ENCODE assay signal across 7 mouse cellular contexts in the genomic region with DNA sequence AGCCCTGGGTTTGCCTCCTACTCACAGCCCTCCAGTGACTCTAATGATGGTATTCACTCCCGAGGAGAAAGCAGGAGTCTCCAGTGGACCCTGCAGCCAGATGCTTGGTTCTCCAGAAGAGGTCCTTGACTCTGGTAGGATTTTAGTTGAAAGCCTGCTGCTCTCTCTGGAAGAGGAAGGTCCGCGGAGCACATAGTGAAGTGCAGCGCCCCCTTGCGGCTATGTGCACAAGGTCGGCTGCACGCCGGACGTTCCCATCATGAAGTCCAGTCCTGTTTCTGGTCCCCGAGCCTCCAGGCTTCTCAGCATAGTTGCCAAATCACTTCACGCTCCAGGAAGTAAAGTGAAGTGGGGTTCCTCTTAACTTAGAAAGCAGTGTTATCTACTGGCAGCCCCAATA.
A peak's percentile ranks its signal among the peaks of the same experiment; 100 is the strongest.
DNase-seq lines count a peak whose midpoint lies in the region; ATAC-seq and TF ChIP-seq lines count a peak whose summit lies in the region.

No protein-coding gene starts in this region.

- intact Hi-C loops in gastrocnemius, adult 2 months (cut with DNase I): loop anchor here (2.0 kb wide), 1 partner anchor 100 kb away; no protein-coding TSS in a partner anchor

- no peaks in the 10 kb centered on the region for H3K4me1 ChIP-seq in lung, postnatal 0 days (ENCODE audit: insufficient read depth, low read depth, low read length)
- no peaks in the 10 kb centered on the region for H3K4me1 ChIP-seq in small intestine, adult 2 months (ENCODE audit: control insufficient read depth, insufficient read depth, insufficient read length, low read length)

- H3K27ac ChIP-seq in gastrocnemius, adult 2 months: no peak overlapping the region
- H3K27ac ChIP-seq in lung, postnatal 0 days (ENCODE audit: low read length): no peak overlapping the region
- no peak overlapping the region for H3K27ac ChIP-seq in small intestine, adult 2 months (ENCODE audit: insufficient read depth, low read depth, low read length)

- H3K4me2 ChIP-seq in lung, postnatal 0 days (replicated peaks; ENCODE audit: low read depth, low read length): no peak overlapping the region

- DNase-seq in A20 (ENCODE audit: low read depth, low spot score): peak; percentile 71
- DNase-seq in CD4-positive, CD25-positive, alpha-beta regulatory T cell, adult 2 months (ENCODE audit: low read depth, low spot score): peak; percentile 85
- peak; percentile 3 for DNase-seq in c-Kit-negative CD71-positive TER-119-positive erythroid progenitor cells, embryonic 14.5 days (ENCODE audit: low read depth, low spot score)
- peak; percentile 69 for DNase-seq in gastrocnemius, adult 2 months
- peak; percentile 89 to 91 for DNase-seq in kidney, postnatal 4 days
- peak; percentile 74 for DNase-seq in lung, postnatal 0 days (ENCODE audit: low spot score)

- no peaks in the 10 kb centered on the region for H3K9me3 ChIP-seq in lung, postnatal 0 days (ENCODE audit: low read length)

- no peak overlapping the region for H3K4me3 ChIP-seq in gastrocnemius, adult 2 months
- H3K4me3 ChIP-seq in lung, postnatal 0 days (ENCODE audit: low read depth, low read length): no peak overlapping the region
- no peak overlapping the region for H3K4me3 ChIP-seq in small intestine, adult 2 months (ENCODE audit: low read depth, low read length)

- 4% methylated on average over 11 of the region's 11 CpGs for WGBS in lung, postnatal 0 days
- 3% methylated on average over 11 of the region's 11 CpGs for WGBS in small intestine, adult 2 months

- no peak for TF ChIP-seq POLR2A in small intestine, adult 2 months (IDR thresholded peaks at IDR 0.05; ENCODE audit: low read depth, low read length)

- H3K36me3 ChIP-seq in lung, postnatal 0 days (ENCODE audit: insufficient read depth, low read length): no peaks in the 10 kb centered on the region
- no peaks in the 10 kb centered on the region for H3K36me3 ChIP-seq in small intestine, adult 2 months (ENCODE audit: control insufficient read depth, insufficient read depth, low read length)

- H3K27me3 ChIP-seq in lung, postnatal 0 days (replicated peaks; ENCODE audit: insufficient read depth, low read length): no peaks in the 10 kb centered on the region
- H3K27me3 ChIP-seq in small intestine, adult 2 months (ENCODE audit: control insufficient read depth, insufficient read depth, low read length): no peaks in the 10 kb centered on the region

- peak; percentile 8; the same call in 1 of the 2 replicates for ATAC-seq in lung, postnatal 0 days

- no peak for TF ChIP-seq EP300 in lung, postnatal 0 days (IDR thresholded peaks at IDR 0.05)

- H3K9ac ChIP-seq in lung, postnatal 0 days (replicated peaks; ENCODE audit: low read depth): no peak overlapping the region

- TF ChIP-seq CTCF in gastrocnemius, adult 2 months (IDR thresholded peaks at IDR 0.05): peak; percentile 77
- TF ChIP-seq CTCF in lung, postnatal 0 days (IDR thresholded peaks at IDR 0.05): peak; percentile 75
- peak; percentile 85 for TF ChIP-seq CTCF in small intestine, adult 2 months (IDR thresholded peaks at IDR 0.05; ENCODE audit: extremely low read depth, insufficient read length, insufficient replicate concordance, low read depth, low read length)

Comparison
In these comparisons a context has a peak if more than half of its experiments do, and no peak if none do; other contexts are left out.
1. DNase-seq: peak in every context shown above with its lines; median percentile 90 in kidney, postnatal 4 days; 85 in CD4-positive, CD25-positive, alpha-beta regulatory T cell, adult 2 months; 74 in lung, postnatal 0 days; 71 in A20; 69 in gastrocnemius, adult 2 months; 3 in c-Kit-negative CD71-positive TER-119-positive erythroid progenitor cells, embryonic 14.5 days.